Mouse (Mus musculus) midbrain, embryonic 11.5 days (tissue): ENCODE measurements around the gene Serpinb3c. TPM values are rescaled to one million over a fixed set of nuclear protein-coding genes. Genes with fewer than 3 reads are reported as not detected.
"Not testable (repeated sequence)": the region's sequence is repeated elsewhere in the genome, so short reads cannot be mapped to it uniquely, and the experiment has no call there.

Experiments used
- ATAC-seq: fragments of 200-750 bp; cut with Nextera tagmentation; 2 replicates; pipeline ENCODE4 v1.8.0; 2017; ENCODE audit warnings: moderate TSS enrichment, moderate library complexity; ENCODE audit not compliant: low FRiP score
- DNase-seq: peaks from one replicate; pipeline ENCODE4 v3.0.0; 2015; ENCODE audit warnings: low spot score; ENCODE audit errors: missing footprints
- H3K27ac ChIP-seq: fragments of 300-500 bp; sonication (generic); 2 replicates; pipeline ENCODE4 v1.5.1; 2014; ENCODE audit warnings: low read depth, low read length
- H3K27me3 ChIP-seq: fragments of 300-500 bp; sonication (generic); 2 replicates; pipeline ENCODE4 v1.6.1; 2014; ENCODE audit warnings: mild to moderate bottlenecking, low read length, moderate library complexity, mixed read lengths; ENCODE audit not compliant: control insufficient read depth, insufficient read depth
- H3K36me3 ChIP-seq: fragments of 300-500 bp; sonication (generic); 2 replicates; pipeline ENCODE4 v1.6.1; 2014; ENCODE audit warnings: mild to moderate bottlenecking, low read length, moderate library complexity, mixed read lengths; ENCODE audit not compliant: control insufficient read depth, insufficient read depth
- H3K4me1 ChIP-seq: fragments of 300-500 bp; sonication (generic); 2 replicates; pipeline ENCODE4 v1.6.1; 2014; ENCODE audit warnings: low read length; ENCODE audit not compliant: control insufficient read depth, insufficient read depth
- H3K4me2 ChIP-seq: fragments of 300-500 bp; sonication (generic); 2 replicates; pipeline ENCODE4 v1.6.1; 2014; ENCODE audit warnings: mild to moderate bottlenecking, moderate library complexity
- H3K4me3 ChIP-seq: fragments of 300-500 bp; sonication (generic); 2 replicates; pipeline ENCODE4 v1.5.1; 2014; ENCODE audit warnings: low read depth, low read length
- H3K9ac ChIP-seq: fragments of 300-500 bp; sonication (generic); 2 replicates; pipeline ENCODE4 v1.6.1; 2014; ENCODE audit warnings: low read length
- H3K9me3 ChIP-seq: fragments of 300-500 bp; sonication (generic); 2 replicates; pipeline ENCODE4 v1.6.1; 2016; ENCODE audit warnings: low read length; ENCODE audit not compliant: control insufficient read depth
- WGBS: fragments of 180-500 bp; shearing (Covaris S2); extraction: QIAGEN DNeasy Blood & Tissue Kit; methylation state at CpG from one replicate; pipeline ENCODE4 v1.1.7; 2014; 5-methylcytosine and 5-hydroxymethylcytosine counted together
- polyA plus RNA-seq: library from polyadenylated mRNA; unstranded; fragments of >200 nt; fragmentation: Nextera tagmentation; extraction: Ambion mirVana; gene quantifications from 2 replicates; pipeline ENCODE4 v1.2.1, GENCODE M21; 2014

The Serpinb3c gene
- polyA plus RNA-seq, result not detected in 2 replicates

- DNase-seq, H3K27ac ChIP-seq, H3K4me3 ChIP-seq, H3K9ac ChIP-seq, H3K27me3 ChIP-seq, H3K9me3 ChIP-seq, H3K4me2 ChIP-seq, H3K36me3 ChIP-seq, H3K4me1 ChIP-seq, ATAC-seq: not testable (repeated sequence)
Observed at GRCm38 (mm10) chr1:107278261-107278660, at the start of gene Serpinb3c, which contains the start of gene Serpinb3b. TSS of gene Serpinb3c (minus strand) at chr1:107278371. TSS of gene Serpinb3b (minus strand) at chr1:107278361.

- peak; percentile 65; the same call in 1 of the 2 replicates for ATAC-seq
- H3K27me3 ChIP-seq, H3K9me3 ChIP-seq, H3K9ac ChIP-seq, H3K4me3 ChIP-seq, H3K27ac ChIP-seq, H3K36me3 ChIP-seq, H3K4me1 ChIP-seq, DNase-seq, H3K4me2 ChIP-seq: not testable (repeated sequence)
- 49% methylated on average over 3 of the region's 3 CpGs for WGBS
Observed at GRCm38 (mm10) chr1:107243170-107243569, 35.0 kb downstream of the Serpinb3c start.

Other genes with a start within 250 kb of the Serpinb3c start
- not detected in 2 replicates for gene Serpinb3a, start 226.1 kb downstream of the Serpinb3c start, polyA plus RNA-seq
- gene Serpinb3d, start 194.9 kb downstream of the Serpinb3c start, polyA plus RNA-seq, result not detected in 2 replicates
- not detected in 2 replicates for gene Serpinb3b, start within 50 bp of the Serpinb3c start, polyA plus RNA-seq
- gene Serpinb11, start 82.8 kb upstream of the Serpinb3c start, polyA plus RNA-seq, result not detected in 2 replicates
- not detected in 2 replicates for gene Serpinb7, start 121.3 kb upstream of the Serpinb3c start, polyA plus RNA-seq
- gene Serpinb2, start 233.1 kb upstream of the Serpinb3c start, polyA plus RNA-seq, result 0.42 and 0.43 TPM in 2 replicates